ENCODE assay signal across 22 mouse cellular contexts in the genomic region with DNA sequence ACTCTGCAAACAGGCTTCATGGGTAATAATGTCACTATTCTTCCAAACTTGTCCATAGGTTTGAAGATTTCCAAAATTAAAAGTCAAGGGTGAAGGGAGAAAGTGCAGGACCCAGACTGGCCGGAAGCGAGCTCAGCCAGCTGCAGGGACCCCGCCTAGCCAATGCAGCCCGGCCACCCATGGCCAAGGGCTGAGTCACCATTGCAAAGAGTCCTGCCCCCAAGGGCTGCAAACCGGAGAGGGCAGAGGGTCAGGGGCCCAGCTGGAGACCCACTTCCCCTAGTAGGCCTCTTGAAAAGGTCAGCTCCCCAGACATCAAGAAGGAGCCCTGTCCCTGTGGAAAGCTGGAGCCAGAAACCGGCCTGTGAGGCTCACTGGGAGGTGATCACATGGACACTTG.
DNase-seq lines count a peak whose midpoint lies in the region; ATAC-seq and TF ChIP-seq lines count a peak whose summit lies in the region.
"Had no signal": no experiment of that assay in that cellular context is flagged by ENCODE, and none has a peak within 500 bp of the region (broad histone marks: within the 10 kb centered on the region; RNA-seq: fewer than 3 reads in every experiment).

No protein-coding gene starts in this region.

- intact Hi-C loops in gastrocnemius, adult 2 months (cut with DNase I), result no loop called here

- H3K27me3 ChIP-seq in lung, embryonic 15.5 days, result no peaks in the 10 kb centered on the region
- H3K27me3 ChIP-seq: embryonic facial prominence, embryonic 15.5 days; heart, embryonic 12.5 days had no signal

- WGBS in lung, embryonic 15.5 days, result 58% methylated on average over 6 of the region's 6 CpGs

- no peak overlapping the region for H3K27ac ChIP-seq in gastrocnemius, adult 2 months
- no peak overlapping the region for H3K27ac ChIP-seq in lung, embryonic 15.5 days
- H3K27ac ChIP-seq: embryonic facial prominence, embryonic 15.5 days; forebrain, embryonic 10.5 days; hindbrain, embryonic 12.5 days had no signal

- no peaks in the 10 kb centered on the region for H3K4me1 ChIP-seq in lung, embryonic 15.5 days
- H3K4me1 ChIP-seq: embryonic facial prominence, embryonic 15.5 days; heart, embryonic 12.5 days had no signal

- no peak overlapping the region for H3K9ac ChIP-seq in lung, embryonic 15.5 days
- H3K9ac ChIP-seq: embryonic facial prominence, embryonic 15.5 days; heart, embryonic 12.5 days; hindbrain, embryonic 12.5 days had no signal

- H3K36me3 ChIP-seq in lung, embryonic 15.5 days, result no peaks in the 10 kb centered on the region
- H3K36me3 ChIP-seq: embryonic facial prominence, embryonic 15.5 days; forebrain, embryonic 10.5 days; heart, embryonic 12.5 days; hindbrain, embryonic 12.5 days had no signal

- TF ChIP-seq CTCF in gastrocnemius, adult 2 months (IDR thresholded peaks at IDR 0.05), result no peak

- DNase-seq in gastrocnemius, adult 2 months, result peak; percentile 21
- no peak for DNase-seq in gastrocnemius, adult 8-10 months (ENCODE audit: low spot score in 2 of 2)
- DNase-seq in heart, adult 18-20 months, result peak; percentile 9 to 27
- DNase-seq in heart, postnatal 4 days, result no peak
- DNase-seq in lung, postnatal 25 days (ENCODE audit: low spot score), result no peak
- no peak for DNase-seq in right cerebral cortex, postnatal 25 days
- DNase-seq: adrenal gland, postnatal 14 days; cerebellum, adult 11-12 months; cerebellum, adult 9-10 months; cerebellum, postnatal 25 days had no signal

- H3K9me3 ChIP-seq in lung, embryonic 15.5 days, result no peaks in the 10 kb centered on the region
- H3K9me3 ChIP-seq: embryonic facial prominence, embryonic 15.5 days; forebrain, embryonic 10.5 days; heart, embryonic 12.5 days; hindbrain, embryonic 12.5 days had no signal

- 0 out of 2 replicates have a peak, but pooled peaks have one; percentile 24 for ATAC-seq in lung, embryonic 15.5 days (ENCODE audit: borderline replicate concordance, extremely low read depth, low FRiP score, low TSS enrichment)
- ATAC-seq: activated CD4-positive, CD25-positive, alpha-beta regulatory T cell, adult 4 months; forebrain, embryonic 14.5 days; hindbrain, embryonic 16.5 days; inflammation-experienced regulatory T-cells, adult 6 months; intestine, postnatal 0 days; Patski had no signal

- H3K4me3 ChIP-seq in gastrocnemius, adult 2 months, result no peak overlapping the region
- no peak overlapping the region for H3K4me3 ChIP-seq in lung, embryonic 15.5 days
- H3K4me3 ChIP-seq: embryonic facial prominence, embryonic 15.5 days; erythroblast, embryonic 14.5 days; forebrain, embryonic 10.5 days; heart, embryonic 12.5 days; hindbrain, embryonic 12.5 days had no signal

- no peak overlapping the region for H3K4me2 ChIP-seq in lung, embryonic 15.5 days
- H3K4me2 ChIP-seq: embryonic facial prominence, embryonic 15.5 days; heart, embryonic 12.5 days; hindbrain, embryonic 12.5 days had no signal

Comparison
In these comparisons a context has a peak if more than half of its experiments do, and no peak if none do; other contexts are left out.
1. DNase-seq: peak in gastrocnemius, adult 2 months (single experiment) and heart, adult 18-20 months (2 of 2); none in gastrocnemius, adult 8-10 months (0 of 2), heart, postnatal 4 days (single experiment), lung, postnatal 25 days (single experiment) and right cerebral cortex, postnatal 25 days (single experiment).